Mouse (Mus musculus) forebrain, embryonic 10.5 days (tissue): ENCODE results near the gene Aar2. TPM values are rescaled to one million over a fixed set of nuclear protein-coding genes. Genes with fewer than 3 reads are reported as not detected.
"Not testable (repeated sequence)": the region's sequence is repeated elsewhere in the genome, so short reads cannot be mapped to it uniquely, and the experiment has no call there.

Experiments used
- DNase-seq: peaks from one replicate; pipeline ENCODE4 v3.0.0-alpha.2; 2017; ENCODE audit warnings: low spot score; ENCODE audit errors: extremely low spot score
- H3K27ac ChIP-seq: fragments of 300-500 bp; sonication (generic); 2 replicates; pipeline ENCODE4 v1.5.1; 2016; ENCODE audit warnings: mild to moderate bottlenecking
- H3K27me3 ChIP-seq: fragments of 300-500 bp; sonication (generic); 2 replicates; pipeline ENCODE4 v1.6.1; 2016; ENCODE audit warnings: mild to moderate bottlenecking; ENCODE audit not compliant: poor library complexity, severe bottlenecking
- H3K36me3 ChIP-seq: fragments of 300-500 bp; sonication (generic); replicated peaks from 2 replicates; pipeline ENCODE4 v1.6.1; 2016; ENCODE audit warnings: mild to moderate bottlenecking, moderate library complexity
- H3K4me1 ChIP-seq: fragments of 300-500 bp; sonication (generic); 2 replicates; pipeline ENCODE4 v1.6.1; 2016
- H3K4me3 ChIP-seq: fragments of 300-500 bp; sonication (generic); 2 replicates; pipeline ENCODE4 v1.5.1; 2016; ENCODE audit warnings: mild to moderate bottlenecking, moderate library complexity
- H3K9me3 ChIP-seq: fragments of 300-500 bp; sonication (generic); 2 replicates; pipeline ENCODE4 v1.6.1; 2016; ENCODE audit warnings: mild to moderate bottlenecking, moderate library complexity
- WGBS: fragments of 180-500 bp; shearing (Covaris S2); methylation state at CpG from one replicate; pipeline ENCODE4 v1.1.7; 2016; 5-methylcytosine and 5-hydroxymethylcytosine counted together
- polyA plus RNA-seq: library from polyadenylated mRNA; unstranded; fragments of >200 nt; fragmentation: Nextera tagmentation; extraction: Ambion mirVana; gene quantifications from 2 replicates; pipeline ENCODE4 v1.2.1, GENCODE M21; 2016

Aar2 gene
- polyA plus RNA-seq, result 51.6 and 53.4 TPM in 2 replicates

- H3K27ac ChIP-seq, result peak within 1 kb of the TSS; percentile 89
- peak within 1 kb of the TSS; percentile 77 for H3K4me3 ChIP-seq
- H3K9me3 ChIP-seq, result no peaks in the 10 kb centered on the region
- WGBS, result 6% methylated on average over 39 of the region's 39 CpGs
- no peaks in the 10 kb centered on the region for H3K27me3 ChIP-seq
- peak; percentile 73 for DNase-seq
- H3K36me3 ChIP-seq, result peaks cover 22% of the 10 kb centered on the region
- peaks cover 22% of the 10 kb centered on the region for H3K4me1 ChIP-seq
Observed at GRCm38 (mm10) chr2:156547123-156547891, at the start of gene Aar2. Gene Aar2 (plus strand): TSS chr2:156547584.

- Histone ChIP-seq H3K36me3 (peaks cover 29% of the 10 kb centered on the region), H3K27me3 (no peaks in the 10 kb centered on the region), H3K9me3 (no peaks in the 10 kb centered on the region), H3K4me1 (peaks cover 44% of the 10 kb centered on the region), H3K4me3 (no peak overlapping the region), H3K27ac (no peak overlapping the region)
- WGBS, result 49% methylated on average over 5 of the region's 5 CpGs
- DNase-seq, result peak; percentile 61
Observed at GRCm38 (mm10) chr2:156497915-156498314, 49.5 kb upstream of the Aar2 start.

- no peaks in the 10 kb centered on the region for H3K27me3 ChIP-seq
- H3K4me1 ChIP-seq, result peaks cover 30% of the 10 kb centered on the region
- peaks cover 28% of the 10 kb centered on the region for H3K36me3 ChIP-seq
- no peak overlapping the region for H3K4me3 ChIP-seq
- H3K27ac ChIP-seq, result no peak overlapping the region; the same call in 1 of the 2 replicates
- H3K9me3 ChIP-seq, result no peaks in the 10 kb centered on the region
- no peak for DNase-seq
- WGBS, result 90% methylated on average over 1 of the region's 1 CpGs
Observed at GRCm38 (mm10) chr2:156501025-156501424, 46.4 kb upstream of the Aar2 start.

GRCm38 (mm10) chr2:156505533-156505932 is 41.9 kb upstream of the Aar2 start:
- no peak for DNase-seq
- no peaks in the 10 kb centered on the region for H3K9me3 ChIP-seq
- H3K36me3 ChIP-seq, result peaks cover 44% of the 10 kb centered on the region
- H3K4me3 ChIP-seq, result no peak overlapping the region
- no peaks in the 10 kb centered on the region for H3K4me1 ChIP-seq
- no peak overlapping the region for H3K27ac ChIP-seq
- 90% methylated on average over 13 of the region's 13 CpGs for WGBS
- H3K27me3 ChIP-seq, result no peaks in the 10 kb centered on the region

- no peaks in the 10 kb centered on the region for H3K27me3 ChIP-seq
- H3K4me3 ChIP-seq, result no peak overlapping the region
- no peaks in the 10 kb centered on the region for H3K9me3 ChIP-seq
- peaks cover 7% of the 10 kb centered on the region for H3K4me1 ChIP-seq
- H3K36me3 ChIP-seq, result peaks cover 21% of the 10 kb centered on the region
- no peak for DNase-seq
- WGBS, result 84% methylated on average over 7 of the region's 7 CpGs
- H3K27ac ChIP-seq, result no peak overlapping the region
Observed at GRCm38 (mm10) chr2:156512028-156512427, 35.4 kb upstream of the Aar2 start.

GRCm38 (mm10) chr2:156512561-156512960 is 34.8 kb upstream of the Aar2 start:
- no peak for DNase-seq
- Histone ChIP-seq H3K36me3 (peaks cover 19% of the 10 kb centered on the region), H3K27ac (no peak overlapping the region), H3K27me3 (no peaks in the 10 kb centered on the region), H3K4me3 (no peak overlapping the region), H3K9me3 (no peaks in the 10 kb centered on the region), H3K4me1 (peaks cover 7% of the 10 kb centered on the region)
- WGBS, result 68% methylated on average over 6 of the region's 6 CpGs

GRCm38 (mm10) chr2:156515102-156515501 is 32.3 kb upstream of the Aar2 start:
- Histone ChIP-seq H3K36me3 (peaks cover 3% of the 10 kb centered on the region), H3K4me3 (no peak overlapping the region)
- 88% methylated on average over 9 of the region's 9 CpGs for WGBS

GRCm38 (mm10) chr2:156515565-156516185 is 31.7 kb upstream of the Aar2 start:
- peak; percentile 62 for DNase-seq
- Histone ChIP-seq H3K27me3 (no peaks in the 10 kb centered on the region), H3K4me1 (peaks cover 7% of the 10 kb centered on the region), H3K9me3 (no peaks in the 10 kb centered on the region), H3K27ac (no peak overlapping the region), H3K4me3 (no peak overlapping the region), H3K36me3 (peaks cover 3% of the 10 kb centered on the region)
- WGBS, result 32% methylated on average over 7 of the region's 7 CpGs

More at GRCm38 (mm10) chr2:156515102-156515501, 32.3 kb upstream of the Aar2 start:
- H3K27ac ChIP-seq, result no peak overlapping the region
- H3K4me1 ChIP-seq, result peaks cover 7% of the 10 kb centered on the region
- no peaks in the 10 kb centered on the region for H3K27me3 ChIP-seq
- DNase-seq, result no peak
- no peaks in the 10 kb centered on the region for H3K9me3 ChIP-seq

- not testable (repeated sequence) for H3K4me3 ChIP-seq, H3K27me3 ChIP-seq, DNase-seq, H3K27ac ChIP-seq, H3K4me1 ChIP-seq, H3K36me3 ChIP-seq, H3K9me3 ChIP-seq
- WGBS, result 75% methylated on average over 2 of the region's 2 CpGs
Observed at GRCm38 (mm10) chr2:156516678-156517077, 30.7 kb upstream of the Aar2 start.

- Histone ChIP-seq H3K4me1 (no peaks in the 10 kb centered on the region), H3K36me3 (peaks cover 21% of the 10 kb centered on the region), H3K27me3 (no peaks in the 10 kb centered on the region), H3K27ac (no peak overlapping the region), H3K9me3 (no peaks in the 10 kb centered on the region), H3K4me3 (no peak overlapping the region)
- DNase-seq, result no peak
- 87% methylated on average over 6 of the region's 6 CpGs for whole genome bisulfite sequencing
Observed at GRCm38 (mm10) chr2:156518306-156518705, 29.1 kb upstream of the Aar2 start.

- no peak for DNase-seq
- peaks cover 8% of the 10 kb centered on the region for H3K4me1 ChIP-seq
- H3K36me3 ChIP-seq, result peaks cover 21% of the 10 kb centered on the region; the same call in 1 of the 2 replicates
- no peaks in the 10 kb centered on the region for H3K9me3 ChIP-seq
- H3K4me3 ChIP-seq, result no peak overlapping the region
- 95% methylated on average over 5 of the region's 5 CpGs for WGBS
- no peaks in the 10 kb centered on the region for H3K27me3 ChIP-seq
- no peak overlapping the region for H3K27ac ChIP-seq
Observed at GRCm38 (mm10) chr2:156519584-156519983, 27.8 kb upstream of the Aar2 start.

- no peak overlapping the region for H3K27ac ChIP-seq
- H3K4me1 ChIP-seq, result peaks cover 8% of the 10 kb centered on the region
- peaks cover 20% of the 10 kb centered on the region; the same call in 1 of the 2 replicates for H3K36me3 ChIP-seq
- 88% methylated on average over 11 of the region's 11 CpGs for WGBS
- H3K4me3 ChIP-seq, result no peak overlapping the region
- H3K27me3 ChIP-seq, result no peaks in the 10 kb centered on the region
- H3K9me3 ChIP-seq, result no peaks in the 10 kb centered on the region
- DNase-seq, result no peak
Observed at GRCm38 (mm10) chr2:156522994-156523393, 24.4 kb upstream of the Aar2 start.

- no peak overlapping the region for H3K4me3 ChIP-seq
- H3K9me3 ChIP-seq, result no peaks in the 10 kb centered on the region
- WGBS, result 60% methylated on average over 3 of the region's 3 CpGs
- DNase-seq, result no peak
- no peaks in the 10 kb centered on the region for H3K27me3 ChIP-seq
- no peak overlapping the region for H3K27ac ChIP-seq
- peaks cover 20% of the 10 kb centered on the region; the same call in 1 of the 2 replicates for H3K36me3 ChIP-seq
- H3K4me1 ChIP-seq, result peaks cover 8% of the 10 kb centered on the region
Observed at GRCm38 (mm10) chr2:156524078-156524477, 23.3 kb upstream of the Aar2 start.
